Mouse (Mus musculus): ENCODE measurements at regions not wholly inside any gene's neighbourhood (a gene's known extent, or its start where the extent isn't known, plus 50 kb on each side); places are given as distances from the start of the nearest gene placed in this dataset.

DNA sequence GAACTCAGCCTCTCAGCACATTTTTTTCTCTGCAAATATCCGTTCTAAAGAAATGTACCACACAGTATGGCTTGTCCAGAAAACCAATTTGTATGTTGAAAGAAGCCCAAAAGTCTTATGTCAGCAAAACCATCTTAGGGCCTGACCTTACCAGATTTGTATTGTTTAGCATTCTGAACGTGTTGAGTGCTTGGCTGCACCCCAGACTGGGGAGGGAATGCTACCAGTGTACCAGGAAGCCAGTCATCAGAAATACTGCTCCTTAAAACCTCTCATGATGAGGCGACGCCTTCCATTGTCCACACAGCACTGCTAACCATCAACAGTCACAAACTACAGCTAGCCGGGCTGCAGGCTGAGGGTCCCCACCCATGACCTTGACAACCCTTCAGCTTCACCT lies 148.3 kb upstream of the Irx5 start:
- no peak for DNase-seq

DNA sequence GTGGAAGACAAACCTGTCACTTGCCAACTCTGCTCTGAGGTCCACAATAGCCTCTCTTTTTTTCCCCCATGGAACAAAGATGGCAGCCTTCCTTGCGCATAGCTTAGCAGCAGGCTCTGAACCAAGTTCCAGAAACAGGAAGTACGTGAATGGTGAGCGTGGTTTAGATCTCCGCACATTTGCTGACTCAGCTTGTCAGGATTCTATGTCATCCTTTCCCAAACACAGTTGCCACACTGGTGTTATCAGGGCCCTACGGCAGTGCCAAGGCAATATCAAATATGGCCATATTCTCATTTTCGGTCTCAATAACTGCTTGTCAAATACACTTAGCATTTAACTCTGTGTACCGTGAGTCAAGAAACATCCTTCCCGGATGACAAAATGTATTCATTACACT lies 161.8 kb upstream of the Irx5 start:
- no peak for DNase-seq

DNA sequence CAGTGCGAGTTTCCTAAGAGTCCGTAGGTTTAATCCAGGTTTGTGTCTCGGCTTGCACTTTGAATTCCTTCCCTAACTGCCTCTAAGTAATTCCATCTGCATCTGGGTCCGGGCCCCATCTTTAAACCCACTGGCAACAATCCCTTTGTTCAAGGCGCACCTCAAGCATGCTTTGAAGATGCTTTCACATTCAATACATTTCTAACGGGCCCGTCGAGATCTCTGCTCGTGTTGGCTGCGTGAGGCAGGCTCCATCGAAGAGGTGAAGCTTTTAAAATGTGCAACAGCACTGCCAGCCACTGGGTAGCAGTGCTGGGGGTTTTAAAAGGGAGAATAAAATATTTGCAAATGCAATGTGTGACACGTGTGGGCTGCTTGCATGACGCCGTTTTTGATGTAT lies 163.4 kb upstream of the Irx5 start:
- no peak for DNase-seq

DNA sequence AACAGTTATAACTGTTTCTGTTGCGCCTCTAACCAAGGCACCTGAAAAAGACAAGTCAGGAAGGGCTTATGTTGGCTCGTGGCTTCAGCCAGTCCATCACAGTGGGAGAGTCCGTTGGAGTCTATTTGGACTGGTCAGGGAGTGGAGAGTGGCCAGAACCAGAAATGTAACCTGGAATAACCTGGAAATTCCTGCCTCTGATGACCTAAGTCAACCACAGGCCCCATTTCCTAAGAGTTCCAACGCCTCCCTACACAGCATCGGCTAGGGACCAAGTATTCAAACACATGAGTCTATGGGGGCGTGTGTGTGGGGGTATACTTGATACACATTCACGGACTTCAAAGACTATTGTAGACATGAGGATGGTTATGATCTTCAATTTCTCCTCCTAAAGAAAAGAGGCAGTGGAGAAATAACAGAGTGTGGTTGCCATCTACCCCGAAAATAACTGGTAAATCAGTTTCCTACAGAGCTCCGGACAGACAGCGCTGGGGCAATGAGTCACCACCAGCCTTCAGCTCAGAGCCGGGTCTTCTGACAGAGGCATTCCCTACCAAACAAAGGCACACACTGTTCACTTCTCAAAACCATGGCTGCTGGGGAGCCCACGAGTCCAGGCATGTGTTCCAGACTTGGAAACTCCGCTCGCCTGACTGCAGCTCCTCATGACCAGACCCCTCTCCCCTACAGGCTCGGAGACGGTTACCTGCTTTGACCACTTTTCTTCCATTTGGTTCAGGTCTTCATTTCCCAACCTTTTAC lies 167.0 kb upstream of the Irx5 start:
- DNase-seq: no peak

DNA sequence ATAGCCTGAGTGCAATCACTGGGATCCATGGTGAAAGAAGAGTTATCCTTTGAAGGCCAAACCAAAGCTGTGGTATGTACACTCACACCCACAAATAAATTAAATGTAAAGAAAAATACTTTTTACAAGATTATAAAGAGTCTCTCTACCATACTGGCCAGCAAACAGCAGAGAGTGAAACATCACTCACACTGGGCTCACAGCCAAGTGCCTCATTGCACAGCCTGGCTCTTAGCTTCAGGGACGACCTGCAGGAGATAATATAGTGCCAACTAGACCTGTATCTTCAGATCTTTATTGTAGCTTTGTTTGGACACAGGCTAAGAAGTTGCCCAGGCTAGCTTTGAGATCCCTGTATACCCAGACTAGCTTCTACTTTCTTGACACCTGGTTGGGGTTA lies 174.1 kb upstream of the Irx5 start:
- peak; percentile 21 for DNase-seq

DNA sequence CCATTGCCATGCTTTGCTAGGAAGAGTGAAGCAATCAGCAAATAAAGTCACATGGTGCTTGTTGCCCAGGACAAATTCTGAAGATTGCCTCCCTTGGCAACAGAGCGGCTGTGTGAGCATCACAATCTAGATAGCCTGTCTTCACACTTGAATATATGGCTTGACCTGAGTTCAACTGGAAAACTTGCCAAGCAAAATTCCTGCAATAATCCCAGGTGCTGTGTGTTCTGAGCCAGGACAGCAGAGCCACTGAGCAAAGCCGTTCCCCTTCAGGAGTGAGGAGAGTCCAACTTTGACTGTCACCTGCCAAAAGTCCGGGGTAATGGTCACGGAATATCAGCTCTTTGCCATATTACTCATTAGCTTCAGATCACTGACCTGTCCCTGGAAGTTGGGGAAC lies 176.8 kb upstream of the Irx5 start:
- DNase-seq: no peak

DNA sequence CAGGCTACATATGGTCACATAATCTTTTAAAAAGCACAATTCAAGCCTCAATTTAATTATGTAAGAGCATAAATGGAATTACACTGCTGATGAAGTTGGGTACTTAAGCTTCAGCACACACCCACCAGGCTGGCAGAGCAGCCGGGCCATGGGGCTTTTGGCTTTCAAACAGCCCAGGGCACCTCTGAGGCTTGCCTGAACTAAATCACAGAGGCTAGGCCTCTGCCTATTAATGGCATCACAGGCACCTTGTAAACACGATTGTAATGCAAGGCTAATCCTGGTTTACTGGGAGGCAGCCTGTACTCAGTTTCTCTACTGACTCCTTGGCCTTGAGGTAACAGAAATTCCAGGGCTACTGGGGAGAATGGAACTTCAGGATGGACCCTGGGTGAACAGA lies 178.1 kb upstream of the Irx5 start:
- DNase-seq: peak; percentile 1

DNA sequence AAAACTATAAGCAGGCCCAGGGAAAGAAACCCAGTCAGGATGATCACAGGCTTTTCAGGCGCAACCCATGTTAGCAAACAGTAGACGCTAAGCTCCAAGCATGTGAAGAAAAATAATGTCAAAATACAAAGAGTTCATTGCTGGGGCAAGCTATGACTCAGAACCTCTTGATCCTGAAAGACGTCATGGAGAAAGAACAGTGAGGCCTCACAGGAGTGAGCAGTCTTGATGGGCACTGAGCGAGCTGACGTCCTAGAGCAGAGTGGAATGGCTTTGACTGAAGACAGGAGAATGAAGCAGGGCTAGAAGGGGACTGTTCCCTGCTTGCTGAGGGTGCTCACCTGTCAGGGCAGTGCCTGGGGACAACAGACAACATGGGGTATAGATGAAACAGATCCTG lies 181.3 kb upstream of the Irx5 start:
- DNase-seq: no peak

DNA sequence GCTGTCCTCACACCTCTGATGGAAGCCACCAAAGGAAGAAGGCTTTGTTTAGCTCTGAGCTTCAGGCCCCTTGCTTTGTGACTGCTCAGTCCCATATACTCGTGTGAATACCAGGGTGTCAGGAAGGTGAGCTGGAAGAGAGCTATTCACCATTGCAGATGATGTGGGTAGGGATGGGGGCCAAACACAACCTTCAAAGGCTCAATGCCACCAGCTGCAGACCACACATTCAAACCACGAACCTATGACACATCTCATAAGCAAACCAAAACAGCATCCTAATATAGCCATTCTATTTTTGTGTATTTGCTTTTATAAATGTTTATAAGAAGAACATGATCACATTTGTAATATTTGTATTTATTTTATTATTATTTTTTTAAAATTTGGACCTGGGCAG lies 183.3 kb upstream of the Irx5 start:
- no peak for DNase-seq

DNA sequence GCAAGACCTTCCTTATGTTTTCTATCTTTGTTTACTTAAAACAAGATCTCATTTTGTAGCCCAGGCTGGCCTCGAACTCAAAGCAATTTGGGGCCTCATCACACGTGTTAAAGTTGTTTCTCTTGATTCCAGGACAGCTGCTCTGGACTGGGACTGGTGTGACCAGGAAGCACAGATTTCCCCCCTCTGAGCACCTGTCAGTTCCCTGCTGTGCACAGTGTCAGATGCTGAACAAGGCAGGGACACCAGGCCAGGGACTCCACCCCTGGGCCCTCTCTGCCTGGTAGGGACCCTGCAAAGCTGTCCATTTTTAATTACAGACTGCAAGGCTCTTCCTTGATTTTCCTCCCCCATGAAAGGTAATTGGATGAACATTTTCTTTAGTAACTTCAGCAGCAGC lies 185.8 kb upstream of the Irx5 start:
- DNase-seq: no peak

DNA sequence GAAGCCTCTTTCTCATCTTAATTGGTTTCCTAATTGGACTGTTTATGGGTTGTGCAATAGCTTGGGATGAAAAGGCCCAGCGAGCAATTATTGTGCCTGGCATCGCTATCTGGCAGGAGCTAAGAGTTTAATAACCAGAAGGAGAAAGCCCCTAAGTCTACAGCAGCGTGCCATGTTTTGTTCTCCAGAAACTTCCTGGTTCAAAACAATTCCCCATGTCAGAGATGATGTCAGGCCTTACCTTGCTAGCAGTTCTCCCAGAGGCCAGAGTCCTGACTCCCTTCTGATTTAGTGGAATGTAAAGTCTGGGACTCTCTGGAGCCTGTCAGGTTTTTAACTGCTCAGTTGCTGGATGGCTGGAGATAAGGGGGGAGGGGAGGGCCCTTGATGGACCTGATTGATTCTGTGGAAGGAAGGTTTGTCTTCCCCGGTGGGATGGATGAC lies 190.1 kb upstream of the Irx5 start:
- DNase-seq: no peak

DNA sequence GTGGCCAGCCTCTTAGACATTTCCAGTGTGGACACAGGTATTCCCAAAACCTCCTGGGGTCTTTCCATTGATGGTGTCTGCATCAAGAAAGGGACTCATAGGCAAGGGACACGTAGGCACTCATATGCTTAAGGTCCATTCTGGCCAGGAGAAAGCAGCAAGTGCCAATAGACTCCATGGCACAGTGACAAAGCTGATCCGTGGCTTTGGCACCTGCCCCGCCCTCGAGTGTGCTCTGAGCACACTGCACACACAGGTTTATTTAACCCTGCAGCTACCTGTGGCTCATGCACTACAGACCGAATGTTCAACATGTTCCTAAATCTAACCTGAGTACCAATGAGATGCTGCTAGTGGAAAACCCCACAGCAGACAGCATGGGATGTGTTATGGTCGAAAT lies 192.1 kb upstream of the Irx5 start:
- no peak for DNase-seq

DNA sequence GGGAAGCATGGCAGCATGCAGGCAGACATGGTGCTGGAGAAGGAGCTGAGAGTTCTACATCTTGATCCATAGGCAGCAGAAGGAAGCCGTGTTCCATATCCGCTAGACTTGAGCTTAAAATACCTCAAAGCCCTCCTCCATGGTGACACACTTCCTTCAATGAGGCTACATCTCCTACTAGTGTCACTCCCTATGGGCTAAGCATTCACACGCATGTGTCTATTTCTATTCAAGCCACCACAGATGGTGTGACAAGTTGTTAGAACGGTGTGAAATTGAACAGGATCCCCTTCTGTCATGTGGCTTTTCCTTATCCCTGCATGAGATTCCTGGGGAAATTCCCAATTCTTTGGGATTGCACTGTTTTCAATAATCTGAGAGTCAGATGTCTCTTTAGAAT lies 192.9 kb upstream of the Irx5 start:
- DNase-seq: no peak

DNA sequence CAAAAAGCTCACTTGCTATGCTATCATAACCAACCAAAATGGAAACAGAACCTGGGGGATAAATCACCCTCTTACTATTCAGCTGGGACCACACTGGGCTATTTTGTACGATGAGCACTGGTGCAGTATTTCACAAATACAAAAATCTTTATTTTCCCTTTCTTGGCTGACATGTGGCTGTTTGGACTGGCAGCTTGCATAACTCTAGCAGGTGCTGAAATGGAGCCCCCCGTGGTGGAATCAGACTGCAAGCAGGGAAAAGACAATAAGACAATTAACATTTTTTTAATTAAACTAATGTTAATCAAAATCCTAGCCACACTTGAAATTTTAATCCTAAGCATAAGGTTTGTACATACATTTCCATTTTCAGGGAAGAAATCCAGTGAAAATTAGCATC lies 196.4 kb upstream of the Irx5 start:
- no peak for DNase-seq

DNA sequence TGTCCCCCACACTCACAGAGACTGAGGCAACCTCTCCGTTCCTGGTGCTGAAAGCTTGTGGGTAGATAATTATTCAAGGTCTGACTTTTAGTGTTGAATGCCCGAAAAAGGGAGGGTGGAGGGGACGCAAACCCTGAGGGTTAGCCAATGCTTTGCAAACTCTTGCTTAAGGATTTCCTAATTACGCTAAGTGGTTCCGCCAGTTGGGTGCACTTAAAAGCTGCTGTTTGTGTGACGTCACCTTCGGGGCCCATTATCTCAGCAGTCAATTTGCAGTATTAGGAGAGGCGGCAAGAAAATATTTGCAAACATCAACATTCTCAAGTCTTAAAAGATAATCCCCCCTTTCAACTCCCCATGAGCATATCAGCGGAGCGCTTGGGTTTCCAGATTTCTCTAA lies 199.2 kb upstream of the Irx5 start:
- DNase-seq: no peak

DNA sequence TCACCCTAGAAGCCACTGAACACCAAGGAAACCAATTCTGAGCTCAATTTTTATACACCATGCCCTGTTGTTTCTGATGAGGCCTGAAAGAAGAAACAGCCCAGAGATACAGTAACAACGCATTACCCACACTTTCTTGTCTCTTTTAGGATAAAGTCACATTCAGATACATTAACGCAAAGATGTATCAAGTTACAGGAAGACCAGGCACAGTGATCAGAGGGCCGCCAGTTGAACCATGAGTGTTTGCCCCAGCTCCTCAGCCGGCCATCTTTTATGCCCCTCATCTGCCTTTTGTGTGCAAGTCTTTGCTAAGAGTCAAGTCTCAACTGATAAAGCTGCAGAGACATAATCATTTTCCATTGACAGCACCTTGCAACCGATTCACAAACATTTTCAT lies 204.9 kb upstream of the Irx5 start:
- no peak for DNase-seq

DNA sequence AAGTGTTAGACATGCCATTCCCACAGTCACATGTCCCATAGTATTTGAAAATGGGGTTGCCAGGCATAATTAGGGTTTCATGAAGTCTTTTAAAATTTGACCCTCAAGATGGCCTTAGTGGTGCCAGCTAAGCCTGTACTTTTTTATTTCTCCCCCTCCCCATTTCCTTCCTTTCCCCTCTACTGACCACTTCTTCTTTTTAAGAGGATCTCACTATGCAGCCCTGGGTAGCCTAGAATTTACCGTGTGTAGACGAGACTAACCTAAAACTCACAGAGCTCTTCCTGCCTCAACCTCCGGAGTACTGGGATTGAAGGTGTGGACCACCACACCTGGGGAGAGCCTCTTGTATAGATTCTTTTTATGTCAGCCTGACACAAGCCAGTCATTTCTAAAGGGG lies 209.8 kb upstream of the Irx5 start:
- no peak for DNase-seq

DNA sequence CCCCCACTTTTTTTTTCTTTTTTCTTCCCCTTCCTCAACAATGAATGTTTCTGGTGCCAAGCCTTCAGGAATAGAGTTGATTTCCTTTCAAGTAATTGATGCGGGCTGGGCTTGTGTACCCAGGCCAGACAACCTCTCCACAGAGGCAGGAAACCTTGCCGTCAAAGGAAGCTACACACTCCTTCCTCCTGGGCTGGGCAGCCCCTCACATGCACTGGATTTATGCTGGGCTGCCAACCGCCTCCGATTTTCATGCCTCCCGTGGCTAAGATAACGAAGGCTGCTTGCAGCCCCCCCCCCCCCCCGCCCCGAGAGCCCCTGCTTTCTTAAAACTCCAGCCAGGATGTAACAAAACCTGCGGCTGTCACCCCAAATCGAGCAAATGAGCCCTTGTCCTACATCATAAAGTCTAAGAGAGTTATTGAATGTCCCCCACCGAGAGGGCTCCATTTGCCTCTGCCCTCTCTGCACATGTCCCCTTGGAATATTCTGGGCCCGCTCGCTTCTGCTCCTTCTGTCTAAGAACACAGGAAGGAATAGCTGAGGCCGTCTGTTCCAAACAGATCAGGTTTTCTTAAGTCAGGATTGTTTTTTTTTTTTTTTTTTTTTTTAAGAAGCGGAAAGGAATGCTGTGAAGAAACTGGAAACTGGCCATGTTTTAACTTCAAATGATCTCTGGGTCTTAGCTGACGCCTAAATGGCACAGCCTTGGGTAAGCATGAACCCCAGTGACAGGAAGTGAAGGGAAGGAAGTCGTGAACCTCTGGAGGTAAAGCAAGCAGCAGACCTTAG lies 220.1 kb upstream of the Irx5 start:
- peak; percentile 10 for DNase-seq

DNA sequence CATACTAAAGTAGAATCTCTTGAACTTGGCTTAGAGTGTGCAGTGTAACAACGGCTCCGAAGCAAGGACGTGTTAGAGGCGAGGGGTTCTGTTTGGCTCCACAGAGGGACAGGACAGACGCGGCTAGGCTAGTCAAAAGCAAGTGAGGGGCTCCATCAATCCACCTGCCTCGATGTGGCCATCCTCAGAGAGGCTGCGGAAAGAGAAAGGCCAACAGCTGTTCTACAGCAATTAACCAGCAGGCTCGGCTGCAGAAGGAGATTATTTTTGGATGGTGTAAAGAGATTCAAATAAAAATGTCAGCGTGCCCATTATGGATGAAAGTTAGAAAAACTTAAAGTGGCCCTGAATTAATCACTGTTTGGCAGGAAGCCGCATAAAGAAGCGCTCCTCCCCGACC lies 221.0 kb upstream of the Irx5 start:
- no peak for DNase-seq

DNA sequence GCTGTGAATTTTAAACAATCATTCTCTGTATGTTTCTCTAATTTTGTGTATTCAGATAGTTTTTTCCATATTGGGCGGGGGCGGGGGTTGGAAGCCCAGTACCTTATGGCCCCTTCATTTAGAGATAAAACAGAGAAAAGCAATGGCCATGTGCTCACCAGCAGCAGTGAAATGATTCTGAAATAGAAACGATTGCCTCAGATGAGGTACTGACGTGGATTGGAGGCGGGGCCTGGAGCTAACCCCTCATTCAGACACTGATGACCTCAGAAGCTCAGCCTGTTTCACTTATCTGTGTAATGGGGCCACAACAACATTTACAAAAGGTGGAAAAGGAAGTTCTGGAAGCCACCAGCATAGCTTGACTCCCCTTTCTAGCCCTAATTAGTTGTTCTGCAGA lies 223.0 kb upstream of the Irx5 start:
- no peak for DNase-seq

DNA sequence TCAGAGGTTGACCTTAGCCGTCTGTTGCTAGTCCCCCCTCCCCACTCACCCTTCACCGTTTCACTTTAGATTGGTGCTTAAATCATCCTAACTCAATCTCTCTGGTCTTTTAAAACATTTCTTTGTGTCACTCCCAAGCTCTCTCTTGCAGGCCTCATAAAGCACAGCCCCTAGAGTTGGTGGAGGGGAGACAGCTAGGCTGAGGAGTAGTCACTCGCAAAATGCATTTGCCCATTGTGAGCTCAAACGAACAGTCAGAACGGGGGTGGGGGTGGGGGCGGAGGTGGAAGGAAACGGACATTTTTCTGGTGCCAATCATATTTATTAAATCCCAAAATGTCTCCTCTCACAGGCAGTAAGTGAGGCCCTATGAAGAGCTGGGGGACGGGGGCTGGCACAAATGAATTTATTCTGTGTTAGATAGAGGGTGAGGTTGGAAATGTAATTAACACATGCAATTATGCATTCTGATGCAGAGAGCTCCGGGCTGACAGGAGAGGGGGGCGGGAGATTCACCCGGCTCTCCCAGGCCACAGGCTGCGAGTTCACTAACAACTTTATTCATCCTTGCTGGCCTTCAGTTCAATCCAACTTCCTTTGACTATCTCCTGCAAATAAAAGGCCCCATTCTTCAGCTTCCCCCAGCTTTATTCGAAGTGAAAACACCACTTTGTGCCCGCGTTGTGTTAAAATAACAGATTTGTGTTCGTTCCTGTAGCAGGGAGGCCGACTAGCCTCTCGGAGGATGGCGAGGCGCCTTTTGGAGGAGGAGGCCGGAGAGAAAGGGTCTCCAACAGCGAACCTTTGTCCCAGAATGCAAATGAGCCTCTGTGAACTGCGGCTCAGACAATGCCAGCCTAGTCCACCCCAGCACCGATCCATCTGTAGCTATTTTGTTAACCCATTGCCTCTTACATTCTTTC lies 223.7 kb upstream of the Irx5 start:
- DNase-seq: no peak

DNA sequence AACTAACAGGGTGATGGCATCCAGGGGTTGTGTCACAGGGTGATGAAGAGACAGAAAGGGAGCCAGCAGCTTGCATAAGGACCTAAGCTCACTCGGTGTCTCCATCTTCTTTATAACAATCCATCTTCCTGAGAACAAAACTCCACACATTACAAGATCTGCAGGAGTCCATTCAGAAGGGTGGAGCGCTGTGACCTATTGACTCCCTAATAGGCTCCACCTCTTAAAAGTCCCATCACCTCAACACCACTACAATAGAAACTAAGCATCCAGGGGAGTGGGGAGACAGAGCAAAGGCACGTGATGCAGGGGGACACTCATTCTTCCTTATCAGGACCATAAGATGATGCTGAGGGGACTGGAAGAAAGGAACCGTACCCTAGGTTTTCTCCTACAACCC lies 224.5 kb upstream of the Irx5 start:
- no peak for DNase-seq

DNA sequence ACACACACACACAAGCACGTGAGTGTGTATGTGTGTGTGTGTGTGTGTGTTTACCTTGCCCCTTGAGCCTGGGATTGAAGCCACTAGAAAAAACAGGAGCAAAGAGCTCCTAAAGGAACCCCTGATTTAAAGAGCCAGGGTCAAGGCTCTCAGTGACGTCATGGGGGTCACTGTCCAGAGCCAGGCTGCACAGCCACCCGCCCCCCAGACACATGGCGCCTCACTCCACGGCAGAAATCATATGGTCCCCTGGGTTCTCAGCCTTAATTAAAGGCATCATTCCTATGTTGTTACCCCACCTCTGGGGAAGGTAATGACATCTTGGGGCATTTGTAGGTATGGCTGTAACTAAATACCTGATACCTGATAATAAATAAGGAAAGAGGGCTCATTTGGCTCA lies 224.9 kb upstream of the Irx5 start:
- no peak for DNase-seq

All from adrenal gland, adult 2 months (tissue).